Mouse (Mus musculus) erythroblast, embryonic 14.5 days (primary cell): ENCODE data around the gene Ihh.

ENCODE experiments used
- GATA1 ChIP-seq: IDR thresholded peaks from 2 replicates; pipeline ENCODE4 v1.6.1; 2012; ENCODE audit warnings: low read length, inconsistent platforms, mixed read lengths
- TAL1 ChIP-seq: IDR thresholded peaks from 3 replicates; pipeline ENCODE4 v1.6.1; 2012; ENCODE audit warnings: low read length, inconsistent platforms, mixed read lengths

- TF ChIP-seq TAL1 (no peak), GATA1 (no peak)
These were observed at the start of gene Ihh for GRCm38 (mm10) chr1:74951556-74952210.
